In genomic region chrX:52375129-52375528, GRCm38 (mm10) we compare ENCODE assay signal across 12 mouse cellular contexts.
A peak's percentile ranks its signal among the peaks of the same experiment; 100 is the strongest.
DNase-seq lines count a peak whose midpoint lies in the region; ATAC-seq and TF ChIP-seq lines count a peak whose summit lies in the region.
"Had no signal": no experiment of that assay in that cellular context is flagged by ENCODE, and none has a peak within 500 bp of the region (broad histone marks: within the 10 kb centered on the region; RNA-seq: fewer than 3 reads in every experiment).

No protein-coding gene starts in this region.

- no peak for ATAC-seq in midbrain, postnatal 0 days (ENCODE audit: low FRiP score)
- ATAC-seq in midbrain, embryonic 11.5 days (ENCODE audit: low FRiP score) = no peak

- no peaks in the 10 kb centered on the region for H3K27me3 ChIP-seq in heart, adult 2 months (ENCODE audit: control insufficient read depth, insufficient read depth, low read length)
- H3K27me3 ChIP-seq in midbrain, postnatal 0 days (ENCODE audit: insufficient read depth, low read length) = no peaks in the 10 kb centered on the region
- H3K27me3 ChIP-seq in midbrain, embryonic 11.5 days (ENCODE audit: control insufficient read depth, insufficient read depth, low read length) = no peaks in the 10 kb centered on the region
- no peaks in the 10 kb centered on the region for H3K27me3 ChIP-seq in small intestine, adult 2 months (ENCODE audit: control insufficient read depth, insufficient read depth, low read length)
- H3K27me3 ChIP-seq: heart, embryonic 13.5 days; limb, embryonic 12.5 days had no signal

- intact Hi-C loops in heart, adult 2 months (cut with DNase I) = loop anchor here (2.0 to 10.0 kb wide), 3 partner anchors 210 to 978 kb away; partner anchors contain the start of gene Gpc4

- no peak for TF ChIP-seq POLR2A in heart, adult 2 months (IDR thresholded peaks at IDR 0.05; ENCODE audit: insufficient read depth, low read depth, low read length)
- no peak for TF ChIP-seq POLR2A in cortical plate, adult 2 months (IDR thresholded peaks at IDR 0.05; ENCODE audit: extremely low read depth, insufficient read depth, low read length)
- no peak for TF ChIP-seq POLR2A in small intestine, adult 2 months (IDR thresholded peaks at IDR 0.05; ENCODE audit: low read depth, low read length)

- no peak overlapping the region for H3K4me2 ChIP-seq in midbrain, postnatal 0 days (ENCODE audit: low read depth, low read length, poor library complexity, severe bottlenecking)
- no peak overlapping the region for H3K4me2 ChIP-seq in midbrain, embryonic 11.5 days
- H3K4me2 ChIP-seq: heart, embryonic 13.5 days; limb, embryonic 12.5 days had no signal

- 69% methylated on average over 3 of the region's 3 CpGs for WGBS in heart, adult 2 months
- WGBS in midbrain, postnatal 0 days = 71% methylated on average over 3 of the region's 3 CpGs
- 61% methylated on average over 3 of the region's 3 CpGs for WGBS in midbrain, embryonic 11.5 days
- WGBS in small intestine, adult 2 months = 41% methylated on average over 3 of the region's 3 CpGs

- no peaks in the 10 kb centered on the region for H3K79me2 ChIP-seq in heart, adult 2 months (replicated peaks; ENCODE audit: control insufficient read depth, insufficient read depth, low read length)

- H3K9me3 ChIP-seq in midbrain, postnatal 0 days (ENCODE audit: low read length) = no peaks in the 10 kb centered on the region
- no peaks in the 10 kb centered on the region for H3K9me3 ChIP-seq in midbrain, embryonic 11.5 days (ENCODE audit: control insufficient read depth, low read length)
- H3K9me3 ChIP-seq: heart, embryonic 13.5 days; limb, embryonic 12.5 days had no signal

- H3K4me3 ChIP-seq in heart, adult 2 months = no peak overlapping the region
- no peak overlapping the region for H3K4me3 ChIP-seq in midbrain, postnatal 0 days (ENCODE audit: low read depth, low read length)
- no peak overlapping the region for H3K4me3 ChIP-seq in midbrain, embryonic 11.5 days (ENCODE audit: low read depth, low read length)
- no peak overlapping the region for H3K4me3 ChIP-seq in cortical plate, adult 2 months (ENCODE audit: insufficient read depth, low read length)
- no peak overlapping the region for H3K4me3 ChIP-seq in small intestine, adult 2 months (ENCODE audit: low read depth, low read length)
- H3K4me3 ChIP-seq: heart, embryonic 13.5 days; limb, embryonic 12.5 days had no signal

- no peaks in the 10 kb centered on the region for H3K4me1 ChIP-seq in heart, adult 2 months (ENCODE audit: control insufficient read depth, insufficient read depth, low read length)
- no peaks in the 10 kb centered on the region for H3K4me1 ChIP-seq in midbrain, postnatal 0 days (ENCODE audit: insufficient read depth, low read length)
- no peaks in the 10 kb centered on the region for H3K4me1 ChIP-seq in midbrain, embryonic 11.5 days (ENCODE audit: control insufficient read depth, insufficient read depth, low read length)
- no peaks in the 10 kb centered on the region for H3K4me1 ChIP-seq in cortical plate, adult 2 months (ENCODE audit: control insufficient read depth, insufficient read depth, low read length)
- H3K4me1 ChIP-seq in small intestine, adult 2 months (ENCODE audit: control insufficient read depth, insufficient read depth, insufficient read length, low read length) = no peaks in the 10 kb centered on the region

- no peak overlapping the region for H3K9ac ChIP-seq in heart, adult 2 months (ENCODE audit: low read depth, low read length)
- H3K9ac ChIP-seq in midbrain, postnatal 0 days (replicated peaks; ENCODE audit: low read length, poor library complexity, severe bottlenecking) = no peak overlapping the region
- H3K9ac ChIP-seq in midbrain, embryonic 11.5 days (ENCODE audit: low read length) = no peak overlapping the region
- H3K9ac ChIP-seq: heart, embryonic 13.5 days; limb, embryonic 12.5 days had no signal

- no peak overlapping the region for H3K27ac ChIP-seq in heart, adult 2 months
- H3K27ac ChIP-seq in midbrain, postnatal 0 days (ENCODE audit: low read depth, low read length) = no peak overlapping the region
- no peak overlapping the region for H3K27ac ChIP-seq in midbrain, embryonic 11.5 days (ENCODE audit: low read depth, low read length)
- no peak overlapping the region for H3K27ac ChIP-seq in cortical plate, adult 2 months (ENCODE audit: insufficient read depth, low read length)
- H3K27ac ChIP-seq in small intestine, adult 2 months (ENCODE audit: insufficient read depth, low read depth, low read length) = no peak overlapping the region
- H3K27ac ChIP-seq: heart, embryonic 13.5 days had no signal

- no peak for TF ChIP-seq EP300 in heart, adult 2 months (IDR thresholded peaks at IDR 0.05; ENCODE audit: insufficient read depth, low read depth, low read length)

- no peaks in the 10 kb centered on the region for H3K36me3 ChIP-seq in heart, adult 2 months (ENCODE audit: control insufficient read depth, insufficient read depth, low read length)
- no peaks in the 10 kb centered on the region for H3K36me3 ChIP-seq in midbrain, postnatal 0 days (ENCODE audit: insufficient read depth, low read length)
- no peaks in the 10 kb centered on the region for H3K36me3 ChIP-seq in midbrain, embryonic 11.5 days (ENCODE audit: control insufficient read depth, insufficient read depth, low read length)
- H3K36me3 ChIP-seq in small intestine, adult 2 months (ENCODE audit: control insufficient read depth, insufficient read depth, low read length) = no peaks in the 10 kb centered on the region
- H3K36me3 ChIP-seq: heart, embryonic 13.5 days had no signal

- peak; percentile 74 for TF ChIP-seq CTCF in heart, adult 2 months (IDR thresholded peaks at IDR 0.05)
- TF ChIP-seq CTCF in midbrain, postnatal 0 days (IDR thresholded peaks at IDR 0.05) = peak; percentile 59
- TF ChIP-seq CTCF in cortical plate, adult 2 months (IDR thresholded peaks at IDR 0.05; ENCODE audit: extremely low read depth, insufficient read depth, low read length) = peak; percentile 43
- TF ChIP-seq CTCF in small intestine, adult 2 months (IDR thresholded peaks at IDR 0.05; ENCODE audit: extremely low read depth, insufficient read length, insufficient replicate concordance, low read depth, low read length) = peak; percentile 37; the same call in 1 of the 2 replicates

- DNase-seq in heart, adult 2 months = no peak
- no peak for DNase-seq in heart, adult 8-10 months (ENCODE audit: low spot score)
- no peak for DNase-seq in midbrain, postnatal 0 days (ENCODE audit: low spot score)
- DNase-seq in midbrain, embryonic 11.5 days (ENCODE audit: low spot score, missing footprints) = no peak
- no peak for DNase-seq in layer of hippocampus, postnatal 10 days (ENCODE audit: low spot score in 2 of 2)
- no peak for DNase-seq in spleen, adult 12 weeks (ENCODE audit: low spot score)
- DNase-seq: cerebellum, adult 8-10 months; right cerebral cortex, postnatal 25 days had no signal
